Mouse (Mus musculus): ENCODE measurements around the gene Fanci. TPM values are rescaled to one million over a fixed set of nuclear protein-coding genes. Genes with fewer than 3 reads are reported as not detected.

The Fanci gene
- total and polyA plus RNA-seq, 2 experiments from 2014 or later = 1.1 to 4.4 TPM

DNA sequence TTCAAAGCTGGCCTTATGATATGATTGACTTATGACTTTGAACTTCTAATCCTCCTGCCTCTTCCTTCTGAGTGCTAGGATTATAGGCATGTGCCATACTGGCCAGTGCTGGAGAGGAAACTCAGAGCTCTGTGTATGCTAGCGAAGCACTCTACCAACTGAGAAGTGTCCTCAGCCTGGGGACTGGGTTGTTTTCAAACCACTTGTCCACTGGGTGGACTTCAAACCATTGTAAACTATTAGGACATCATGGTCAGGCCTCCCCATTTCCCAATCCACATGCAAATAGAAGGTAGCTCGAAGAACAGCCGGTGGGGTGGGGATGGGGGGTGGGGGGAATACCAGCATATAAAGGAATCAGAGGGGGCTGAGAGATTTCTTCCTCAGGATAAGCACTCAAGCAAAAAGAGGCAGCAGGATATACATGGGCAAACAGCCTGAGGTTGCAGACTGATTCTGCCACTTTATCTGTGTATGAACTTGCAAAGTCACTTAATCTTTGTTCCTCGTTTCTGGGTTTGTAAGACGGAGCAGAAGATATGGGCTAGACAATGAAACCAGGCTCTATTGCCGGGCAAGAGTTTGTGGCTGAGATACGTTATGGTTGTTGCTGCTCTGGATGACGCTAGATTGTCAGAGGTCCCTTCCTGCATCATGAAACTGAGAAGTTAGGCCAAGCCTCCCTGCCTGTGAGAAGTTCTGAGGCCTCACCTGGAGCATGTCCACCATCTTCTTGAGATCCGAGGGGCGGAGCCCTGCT lies 15.0 kb upstream of the Fanci start:
- H3K27me3 ChIP-seq (ENCODE audit: insufficient read depth, low read length) = no peaks in the 10 kb centered on the region
- H3K4me1 ChIP-seq (ENCODE audit: insufficient read depth, low read length) = no peaks in the 10 kb centered on the region
- no peak for ATAC-seq (ENCODE audit: low FRiP score)
- H3K36me3 ChIP-seq (ENCODE audit: insufficient read depth, low read length) = no peaks in the 10 kb centered on the region
- no peak for TF ChIP-seq CTCF (IDR thresholded peaks at IDR 0.05)
- no peak overlapping the region for H3K9ac ChIP-seq (replicated peaks; ENCODE audit: low read length, poor library complexity, severe bottlenecking)
- no peak overlapping the region for H3K4me2 ChIP-seq (ENCODE audit: low read depth, low read length, poor library complexity, severe bottlenecking)
- H3K4me3 ChIP-seq (ENCODE audit: low read depth, low read length) = no peak overlapping the region
- DNase-seq (ENCODE audit: low spot score) = no peak
- no peaks in the 10 kb centered on the region for H3K9me3 ChIP-seq (ENCODE audit: low read length)
- H3K27ac ChIP-seq (ENCODE audit: low read depth, low read length) = no peak overlapping the region
- WGBS = 88% methylated on average over 10 of the region's 10 CpGs

DNA sequence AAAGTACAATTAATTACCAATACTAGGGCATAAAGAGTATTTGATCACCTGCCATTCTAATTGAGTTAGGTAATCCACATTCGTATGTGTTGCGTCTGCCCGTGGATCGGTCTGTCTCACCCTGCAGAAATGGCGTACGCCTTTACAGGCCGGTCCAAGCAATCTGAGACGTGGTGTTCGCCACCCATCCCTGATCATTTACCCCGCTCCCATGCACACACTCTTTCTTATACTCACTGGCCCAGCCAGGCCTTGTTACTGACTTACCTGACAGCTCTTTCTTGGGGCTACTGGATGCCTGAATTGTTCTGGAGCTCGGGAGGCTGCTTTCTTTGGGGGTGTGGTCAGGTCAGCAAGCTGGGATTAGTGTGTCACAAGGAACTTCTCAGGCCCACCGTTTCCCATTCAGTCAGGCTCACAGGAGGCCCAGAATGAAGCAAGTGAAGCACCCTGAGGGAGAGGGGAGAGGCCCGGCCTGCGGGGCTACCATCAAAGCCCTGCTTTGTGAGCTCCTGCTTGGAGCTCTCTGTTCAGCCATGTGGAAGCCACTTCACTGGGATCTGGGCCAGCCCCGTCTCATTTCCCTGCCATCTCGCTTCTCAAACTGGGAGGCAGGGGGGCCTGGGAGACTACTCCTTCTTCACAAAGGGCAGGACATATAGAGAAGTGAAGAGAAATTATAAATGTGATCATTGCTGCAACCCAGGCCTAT lies 5.2 kb upstream of the Fanci start, which contains the start of gene Rlbp1:
TSS of gene Rlbp1 (minus strand) at position 627 of the 712 bp plus-strand sequence.
- ATAC-seq (ENCODE audit: low FRiP score) (peak; percentile 72; the same call in 1 of the 2 replicates), DNase-seq (ENCODE audit: low spot score) (peak; percentile 71)
- Histone ChIP-seq H3K27ac (ENCODE audit: low read depth, low read length) (no peak within 1 kb of the TSS; the same call in 1 of the 2 replicates), H3K27me3 (ENCODE audit: insufficient read depth, low read length) (no peaks in the 10 kb centered on the region), H3K9me3 (ENCODE audit: low read length) (no peaks in the 10 kb centered on the region), H3K4me2 (ENCODE audit: low read depth, low read length, poor library complexity, severe bottlenecking) (no peak within 1 kb of the TSS), H3K4me3 (ENCODE audit: low read depth, low read length) (no peak within 1 kb of the TSS), H3K36me3 (ENCODE audit: insufficient read depth, low read length) (no peaks in the 10 kb centered on the region), H3K4me1 (ENCODE audit: insufficient read depth, low read length) (no peaks in the 10 kb centered on the region), H3K9ac (replicated peaks; ENCODE audit: low read length, poor library complexity, severe bottlenecking) (no peak within 1 kb of the TSS)
- 57% methylated on average over 16 of the region's 16 CpGs for WGBS
- no peak for TF ChIP-seq CTCF (IDR thresholded peaks at IDR 0.05)

DNA sequence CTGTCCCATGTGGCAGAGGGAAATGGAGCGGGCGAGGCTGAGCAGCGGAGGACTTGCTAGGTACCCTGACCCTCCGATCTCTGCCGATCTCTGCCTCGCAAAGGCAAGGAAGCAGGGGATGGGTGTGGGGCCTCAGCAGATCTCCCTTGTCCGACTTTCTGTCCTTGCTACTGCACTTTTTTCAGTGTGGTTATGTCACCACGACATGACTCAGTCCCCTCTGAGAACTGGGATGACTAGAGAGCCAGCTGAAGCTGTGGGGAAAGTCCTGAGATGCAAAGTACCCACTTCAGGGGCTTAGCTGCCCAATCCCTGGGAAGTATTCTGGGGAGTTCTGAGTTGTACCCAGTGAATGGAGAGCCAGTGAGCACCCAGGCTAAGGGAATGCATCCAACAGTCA lies 4.6 kb upstream of the Fanci start:
- no peak overlapping the region for H3K9ac ChIP-seq (replicated peaks; ENCODE audit: low read length, poor library complexity, severe bottlenecking)
- H3K36me3 ChIP-seq (ENCODE audit: insufficient read depth, low read length) = no peaks in the 10 kb centered on the region
- ATAC-seq (ENCODE audit: low FRiP score) (no peak), DNase-seq (ENCODE audit: low spot score) (no peak)
- no peaks in the 10 kb centered on the region for H3K9me3 ChIP-seq (ENCODE audit: low read length)
- H3K27me3 ChIP-seq (ENCODE audit: insufficient read depth, low read length) = no peaks in the 10 kb centered on the region
- H3K27ac ChIP-seq (ENCODE audit: low read depth, low read length) = no peak overlapping the region; the same call in 1 of the 2 replicates
- no peaks in the 10 kb centered on the region for H3K4me1 ChIP-seq (ENCODE audit: insufficient read depth, low read length)
- no peak overlapping the region for H3K4me2 ChIP-seq (ENCODE audit: low read depth, low read length, poor library complexity, severe bottlenecking)
- 56% methylated on average over 8 of the region's 8 CpGs for WGBS
- no peak overlapping the region for H3K4me3 ChIP-seq (ENCODE audit: low read depth, low read length)
- TF ChIP-seq CTCF (IDR thresholded peaks at IDR 0.05) = no peak

DNA sequence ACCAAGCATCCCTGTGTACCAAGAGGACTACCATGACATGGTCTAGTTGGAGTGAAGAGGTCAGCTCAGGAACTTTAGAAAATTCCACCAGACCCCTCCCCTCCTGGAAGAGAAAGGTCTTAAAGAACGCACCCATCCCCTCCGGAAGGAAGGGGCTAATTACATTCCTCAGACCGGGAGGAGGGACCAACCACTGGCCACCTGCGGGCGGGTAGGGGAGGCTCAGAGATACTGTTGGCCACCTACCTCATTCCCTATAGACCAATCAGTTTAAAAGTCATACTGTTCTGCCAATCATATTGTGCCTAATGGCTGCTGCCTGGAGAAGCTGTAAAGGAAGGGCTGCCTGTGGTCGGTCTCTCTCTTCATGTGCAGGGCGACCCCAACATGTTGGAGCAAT lies 3.7 kb upstream of the Fanci start:
- 68% methylated on average over 7 of the region's 7 CpGs for WGBS
- no peaks in the 10 kb centered on the region for H3K36me3 ChIP-seq (ENCODE audit: insufficient read depth, low read length)
- peaks cover 4% of the 10 kb centered on the region; the same call in 1 of the 2 replicates for H3K4me1 ChIP-seq (ENCODE audit: insufficient read depth, low read length)
- TF ChIP-seq CTCF (IDR thresholded peaks at IDR 0.05) = no peak
- no peak overlapping the region for H3K9ac ChIP-seq (replicated peaks; ENCODE audit: low read length, poor library complexity, severe bottlenecking)
- DNase-seq (ENCODE audit: low spot score) (no peak), ATAC-seq (ENCODE audit: low FRiP score) (no peak)
- H3K4me3 ChIP-seq (ENCODE audit: low read depth, low read length) = no peak overlapping the region
- no peak overlapping the region for H3K4me2 ChIP-seq (ENCODE audit: low read depth, low read length, poor library complexity, severe bottlenecking)
- no peaks in the 10 kb centered on the region for H3K9me3 ChIP-seq (ENCODE audit: low read length)
- no peak overlapping the region for H3K27ac ChIP-seq (ENCODE audit: low read depth, low read length)
- no peaks in the 10 kb centered on the region for H3K27me3 ChIP-seq (ENCODE audit: insufficient read depth, low read length)

DNA sequence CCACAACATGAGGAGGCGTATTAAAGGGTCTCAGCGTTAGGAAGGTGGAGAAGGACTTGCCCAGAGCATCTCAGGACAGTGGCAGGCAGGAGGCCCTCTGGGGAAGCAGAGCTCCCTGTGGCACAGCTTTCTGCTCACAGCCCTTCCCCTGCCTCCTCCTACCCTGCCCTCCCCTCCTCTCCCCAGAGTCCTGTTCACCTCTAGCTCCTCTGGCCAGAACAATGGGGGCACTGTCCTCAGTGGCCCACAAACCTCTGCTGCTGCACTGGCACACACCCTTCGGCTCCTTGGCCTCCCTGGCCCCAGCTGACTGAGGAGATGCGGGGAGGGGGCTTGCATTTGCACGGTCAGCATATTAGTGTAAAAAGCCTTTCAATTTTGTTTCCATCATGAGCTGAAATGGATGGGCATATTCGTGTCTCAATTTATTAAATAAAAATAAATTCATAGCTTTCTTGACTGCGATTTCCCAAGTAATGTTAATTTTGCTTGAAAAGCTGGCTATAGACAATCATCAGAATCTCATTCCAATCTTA lies 3.0 kb upstream of the Fanci start:
- Histone ChIP-seq H3K9me3 (ENCODE audit: low read length) (no peaks in the 10 kb centered on the region), H3K4me2 (ENCODE audit: low read depth, low read length, poor library complexity, severe bottlenecking) (no peak overlapping the region), H3K9ac (replicated peaks; ENCODE audit: low read length, poor library complexity, severe bottlenecking) (no peak overlapping the region), H3K27ac (ENCODE audit: low read depth, low read length) (no peak overlapping the region), H3K36me3 (ENCODE audit: insufficient read depth, low read length) (no peaks in the 10 kb centered on the region), H3K4me3 (ENCODE audit: low read depth, low read length) (no peak overlapping the region), H3K4me1 (ENCODE audit: insufficient read depth, low read length) (peaks cover 4% of the 10 kb centered on the region; the same call in 1 of the 2 replicates), H3K27me3 (ENCODE audit: insufficient read depth, low read length) (no peaks in the 10 kb centered on the region)
- no peak for TF ChIP-seq CTCF (IDR thresholded peaks at IDR 0.05)
- ATAC-seq (ENCODE audit: low FRiP score) (no peak), DNase-seq (ENCODE audit: low spot score) (peak; percentile 21)
- 71% methylated on average over 7 of the region's 7 CpGs for WGBS
